Mouse (Mus musculus) liver, postnatal 0 days (tissue): ENCODE measurements around the gene Ctps. TPM values are rescaled to one million over a fixed set of nuclear protein-coding genes. Genes with fewer than 3 reads are reported as not detected.

ENCODE experiments used
- ATAC-seq: fragments of 200-750 bp; cut with Nextera tagmentation; 2 replicates; pipeline ENCODE4 v1.8.0; 2017; ENCODE audit warnings: mild to moderate bottlenecking, moderate library complexity
- DNase-seq: peaks from one replicate; pipeline ENCODE4 v3.0.0-alpha.2; 2016
- H3K27ac ChIP-seq: fragments of 300-500 bp; sonication (generic); 2 replicates; pipeline ENCODE4 v1.5.1; 2014; ENCODE audit warnings: antibody characterized with exemption, moderate library complexity, mild to moderate bottlenecking, low read depth
- H3K27me3 ChIP-seq: fragments of 300-500 bp; sonication (generic); 2 replicates; pipeline ENCODE4 v1.6.1; 2014; ENCODE audit warnings: low read length, control low read depth, mixed read lengths; ENCODE audit not compliant: insufficient read depth
- H3K36me3 ChIP-seq: fragments of 300-500 bp; sonication (generic); replicated peaks from 2 replicates; pipeline ENCODE4 v1.6.1; 2014; ENCODE audit warnings: mild to moderate bottlenecking, control low read depth, low read length, moderate library complexity, mixed read lengths; ENCODE audit not compliant: insufficient read depth
- H3K4me1 ChIP-seq: fragments of 300-500 bp; sonication (generic); 2 replicates; pipeline ENCODE4 v1.6.1; 2014; ENCODE audit warnings: antibody characterized with exemption, mild to moderate bottlenecking, control low read depth; ENCODE audit not compliant: insufficient read depth
- H3K4me2 ChIP-seq: fragments of 300-500 bp; sonication (generic); 2 replicates; pipeline ENCODE4 v1.6.1; 2014; ENCODE audit warnings: low read depth, mild to moderate bottlenecking, low read length, moderate library complexity, mixed read lengths
- H3K4me3 ChIP-seq: fragments of 300-500 bp; sonication (generic); 2 replicates; pipeline ENCODE4 v1.5.1; 2014; ENCODE audit warnings: low read depth, low read length
- H3K9ac ChIP-seq: fragments of 300-500 bp; sonication (generic); replicated peaks from 2 replicates; pipeline ENCODE4 v1.6.1; 2014; ENCODE audit warnings: mild to moderate bottlenecking, moderate library complexity
- H3K9me3 ChIP-seq: fragments of 300-500 bp; sonication (generic); 2 replicates; pipeline ENCODE4 v1.6.1; 2016; ENCODE audit warnings: mild to moderate bottlenecking, control low read depth, low read length, mixed read lengths
- CTCF ChIP-seq: sonication (generic); IDR thresholded peaks from 2 replicates; pipeline ENCODE4 v1.5.1; 2016; ENCODE audit warnings: antibody characterized with exemption, low read depth
- EP300 ChIP-seq: IDR thresholded peaks from 2 replicates; pipeline ENCODE4 v1.6.1; 2016; ENCODE audit warnings: antibody characterized with exemption, low read depth, mild to moderate bottlenecking
- WGBS: fragments of 180-500 bp; shearing (Covaris S2); extraction: QIAGEN DNeasy Blood & Tissue Kit; methylation state at CpG from one replicate; pipeline ENCODE4 v1.1.7; 2014; ENCODE audit not compliant: insufficient replicate concordance; 5-methylcytosine and 5-hydroxymethylcytosine counted together
- polyA plus RNA-seq: library from polyadenylated mRNA; unstranded; fragments of >200 nt; fragmentation: Nextera tagmentation; extraction: Ambion mirVana; gene quantifications from 2 replicates; pipeline ENCODE4 v1.2.1, GENCODE M21; 2015

The Ctps gene
- polyA plus RNA-seq, 1 experiment from 2014 or later, result 14.5 TPM

DNA sequence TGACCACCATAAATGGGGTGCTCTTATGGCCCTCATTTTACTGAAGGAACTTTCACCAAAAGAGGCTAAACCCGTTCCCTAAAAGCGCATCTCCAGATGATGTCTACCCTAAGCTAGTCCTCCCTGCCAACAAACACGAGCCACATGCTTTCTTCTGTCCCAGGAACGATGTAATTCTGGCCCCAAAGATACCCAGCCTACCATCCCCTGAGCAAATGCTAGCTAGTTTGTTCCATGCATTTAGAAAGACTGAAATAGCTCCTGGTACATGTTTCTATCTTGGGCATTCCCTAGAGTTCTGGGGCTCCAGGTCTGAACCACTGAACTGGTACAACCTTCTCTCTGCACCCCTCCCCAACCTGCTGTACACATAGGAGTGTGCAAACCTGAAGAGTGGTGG, 20.9 kb upstream of the Ctps start:
- Histone ChIP-seq H3K27ac (no peak overlapping the region), H3K36me3 (no peaks in the 10 kb centered on the region), H3K9me3 (no peaks in the 10 kb centered on the region), H3K4me2 (no peak overlapping the region), H3K27me3 (no peaks in the 10 kb centered on the region), H3K4me3 (no peak overlapping the region), H3K4me1 (peaks cover 14% of the 10 kb centered on the region), H3K9ac (no peak overlapping the region)
- TF ChIP-seq EP300 (no peak), CTCF (no peak)
- 83% methylated on average over 4 of the region's 4 CpGs for WGBS
- ATAC-seq (no peak), DNase-seq (no peak)

DNA sequence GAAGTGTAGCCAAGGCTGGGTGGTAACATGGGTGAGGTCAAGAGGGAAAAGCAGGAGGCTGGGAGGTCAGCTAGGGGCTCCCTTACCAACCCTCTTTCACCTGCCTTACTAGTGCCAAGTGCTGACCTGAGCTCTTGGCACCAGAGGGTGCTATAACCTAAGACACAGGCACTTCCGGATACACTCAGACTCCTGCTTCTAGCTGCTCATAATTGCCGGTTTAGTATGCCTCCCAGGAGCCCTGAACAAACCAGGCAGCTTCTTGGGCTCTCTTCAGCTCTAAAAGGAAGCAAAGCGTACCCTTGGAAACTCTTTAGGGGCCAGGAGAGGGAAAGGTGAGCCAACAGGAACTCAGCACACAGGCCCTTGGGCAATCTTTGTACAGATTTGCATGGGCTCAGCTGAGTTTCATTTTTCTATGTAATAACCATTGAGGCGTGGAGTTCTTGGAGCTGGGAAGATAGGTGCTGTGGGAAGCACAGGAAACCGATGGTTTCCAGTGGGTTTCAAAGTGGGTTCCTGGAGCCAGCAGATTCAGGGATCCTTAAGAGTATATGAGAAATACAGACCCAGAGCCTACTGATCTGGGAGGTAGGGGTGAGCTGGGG, 19.8 kb upstream of the Ctps start:
- peaks cover 14% of the 10 kb centered on the region for H3K4me1 ChIP-seq
- ATAC-seq, result peak; percentile 90
- H3K4me3 ChIP-seq, result no peak overlapping the region
- peak overlapping the region; percentile 40 for H3K4me2 ChIP-seq
- DNase-seq, result peak; percentile 75
- H3K27ac ChIP-seq, result no peak overlapping the region
- no peak overlapping the region for H3K9ac ChIP-seq
- no peaks in the 10 kb centered on the region for H3K9me3 ChIP-seq
- TF ChIP-seq CTCF (peak; percentile 96), EP300 (no peak)
- H3K27me3 ChIP-seq, result no peaks in the 10 kb centered on the region
- no peaks in the 10 kb centered on the region for H3K36me3 ChIP-seq
- WGBS, result 27% methylated on average over 5 of the region's 5 CpGs

DNA sequence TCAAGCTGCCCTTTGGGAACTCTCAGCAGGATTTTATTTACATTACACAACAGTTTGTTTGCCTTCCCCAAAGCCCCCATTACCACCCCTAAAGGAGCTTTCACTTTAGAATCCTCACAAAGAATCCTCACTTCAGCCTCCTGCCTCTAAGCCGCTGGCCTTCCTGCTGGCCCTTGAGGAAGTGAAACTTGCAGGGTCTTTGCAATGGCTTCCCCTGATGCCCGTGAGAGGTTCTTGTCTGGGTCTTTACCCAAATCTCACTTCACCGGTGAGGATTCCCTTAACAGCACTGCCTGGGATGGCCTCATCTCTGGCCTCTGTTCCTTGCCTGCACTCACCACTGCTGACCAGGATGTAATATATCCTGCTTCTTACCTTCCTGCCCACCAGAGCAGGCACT, 19.0 kb upstream of the Ctps start:
- H3K27me3 ChIP-seq, result no peaks in the 10 kb centered on the region
- WGBS, result 18% methylated on average over 3 of the region's 3 CpGs
- H3K4me1 ChIP-seq, result peaks cover 14% of the 10 kb centered on the region
- no peak overlapping the region for H3K27ac ChIP-seq
- H3K4me3 ChIP-seq, result peak overlapping the region; percentile 17
- peak overlapping the region; percentile 43 for H3K4me2 ChIP-seq
- H3K36me3 ChIP-seq, result no peaks in the 10 kb centered on the region
- no peak for TF ChIP-seq CTCF
- TF ChIP-seq EP300, result no peak
- peak; percentile 17; the same call in 1 of the 2 replicates for ATAC-seq
- H3K9ac ChIP-seq, result 0 out of 2 replicates have a peak overlapping the region, but pooled peaks have one; percentile 26
- no peak for DNase-seq
- no peaks in the 10 kb centered on the region for H3K9me3 ChIP-seq

- H3K9me3 ChIP-seq, result no peaks in the 10 kb centered on the region
- 32% methylated on average over 4 of the region's 4 CpGs for WGBS
- DNase-seq (no peak), ATAC-seq (no peak)
- peaks cover 14% of the 10 kb centered on the region for H3K4me1 ChIP-seq
- H3K4me3 ChIP-seq, result peak within 1 kb of the TSS; percentile 17
- H3K27ac ChIP-seq, result no peak within 1 kb of the TSS
- peak within 1 kb of the TSS; percentile 43 for H3K4me2 ChIP-seq
- H3K36me3 ChIP-seq, result no peaks in the 10 kb centered on the region
- H3K9ac ChIP-seq, result 0 out of 2 replicates have a peak within 1 kb of the TSS, but pooled peaks have one; percentile 26
- TF ChIP-seq CTCF, result no peak
- no peak for TF ChIP-seq EP300
- H3K27me3 ChIP-seq, result no peaks in the 10 kb centered on the region
Measured at GRCm38 (mm10) chr4:120588445-120588844, 18.4 kb upstream of the Ctps start, which contains the start of gene Gm8439. Gm8439 (plus strand) TSS chr4:120588745.

GRCm38 (mm10) chr4:120586986-120587385, 16.9 kb upstream of the Ctps start:
- Histone ChIP-seq H3K9ac (no peak overlapping the region), H3K4me3 (no peak overlapping the region), H3K9me3 (no peaks in the 10 kb centered on the region), H3K27ac (no peak overlapping the region), H3K4me1 (peaks cover 14% of the 10 kb centered on the region), H3K27me3 (no peaks in the 10 kb centered on the region), H3K4me2 (no peak overlapping the region), H3K36me3 (no peaks in the 10 kb centered on the region)
- TF ChIP-seq EP300, result no peak
- no peak for TF ChIP-seq CTCF
- DNase-seq (no peak), ATAC-seq (no peak)
- WGBS, result 78% methylated on average over 1 of the region's 1 CpGs

DNA sequence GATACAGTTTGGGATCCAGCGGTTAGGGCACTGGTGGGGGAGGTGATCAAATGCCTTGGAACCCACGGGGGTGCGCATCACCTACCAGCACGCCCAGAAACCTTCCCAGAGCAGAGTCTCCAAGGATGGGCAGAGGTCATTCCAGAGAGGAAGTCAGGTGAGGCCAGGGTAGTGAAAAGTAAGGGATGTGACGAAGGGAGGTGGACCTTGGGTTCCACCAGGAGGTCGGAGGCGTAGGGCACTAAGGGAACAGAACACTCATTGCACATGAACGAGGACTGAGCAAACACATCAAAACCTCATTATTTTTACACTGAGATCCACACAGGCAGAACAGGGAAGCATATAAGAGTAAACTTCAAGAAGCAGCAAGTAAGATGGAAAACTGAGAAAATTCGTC, 11.6 kb upstream of the Ctps start:
- Histone ChIP-seq H3K27me3 (no peaks in the 10 kb centered on the region), H3K9ac (no peak overlapping the region), H3K4me1 (no peaks in the 10 kb centered on the region), H3K4me2 (no peak overlapping the region), H3K9me3 (no peaks in the 10 kb centered on the region), H3K36me3 (no peaks in the 10 kb centered on the region), H3K27ac (no peak overlapping the region), H3K4me3 (no peak overlapping the region)
- DNase-seq (no peak), ATAC-seq (no peak)
- TF ChIP-seq EP300 (no peak), CTCF (no peak)
- 75% methylated on average over 9 of the region's 9 CpGs for WGBS
